16 mouse cellular contexts compared by ENCODE assay signal in the genomic region with DNA sequence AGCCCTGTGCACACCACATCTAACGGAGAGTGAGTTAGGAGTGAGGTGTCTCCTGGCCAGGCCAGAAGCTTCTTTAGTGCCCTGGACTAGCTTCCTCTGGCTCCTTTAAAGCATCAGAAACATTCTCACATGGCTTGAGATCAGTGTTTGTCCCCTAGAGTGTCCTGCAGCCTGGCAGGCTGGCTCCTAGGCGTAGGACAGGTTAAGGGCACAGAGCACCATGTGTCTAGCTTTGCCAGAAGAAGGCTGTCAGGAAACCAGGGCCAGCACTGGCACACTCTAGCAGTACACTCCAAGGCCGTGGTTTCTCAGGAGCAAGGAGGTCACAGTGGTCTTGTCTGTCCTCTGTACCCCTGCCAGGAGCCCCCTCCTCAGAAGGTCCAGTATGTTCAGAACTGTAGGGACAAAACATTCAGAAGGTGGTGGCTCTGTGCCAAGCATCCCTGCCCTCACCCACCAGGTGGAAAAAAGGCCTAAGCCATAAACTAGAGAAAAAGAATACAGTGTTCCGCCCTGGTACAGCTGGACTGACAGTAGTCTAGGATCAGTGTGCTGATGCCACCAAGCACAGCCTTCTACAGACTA. TPM values are rescaled to one million over a fixed set of nuclear protein-coding genes. Genes with fewer than 3 reads are reported as not detected.
A peak's percentile ranks its signal among the peaks of the same experiment; 100 is the strongest.
DNase-seq lines count a peak whose midpoint lies in the region; ATAC-seq lines count a peak whose summit lies in the region.
"Had no signal": no experiment of that assay in that cellular context is flagged by ENCODE, and none has a peak within 500 bp of the region (broad histone marks: within the 10 kb centered on the region; RNA-seq: fewer than 3 reads in every experiment).

No protein-coding gene starts in this region.

- no peak overlapping the region for H3K4me3 ChIP-seq in hindbrain, embryonic 10.5 days
- H3K4me3 ChIP-seq in hindbrain, embryonic 13.5 days = no peak overlapping the region
- H3K4me3 ChIP-seq in embryonic facial prominence, embryonic 10.5 days = no peak overlapping the region
- H3K4me3 ChIP-seq: erythroblast, embryonic 14.5 days; left cerebral cortex, adult 2 months; liver, embryonic 15.5 days had no signal

- peak; percentile 66 for DNase-seq in cerebellum, adult 9-11 months
- no peak for DNase-seq in cerebellum, adult 9-10 months
- DNase-seq in hindbrain, embryonic 10.5 days (ENCODE audit: low spot score) = no peak
- DNase-seq in brain, adult 2 months (ENCODE audit: low read depth, low spot score) = peak; percentile 60
- DNase-seq in embryonic facial prominence, embryonic 10.5 days (ENCODE audit: low spot score) = no peak
- DNase-seq in urinary bladder, adult 18-20 months (ENCODE audit: low spot score in 2 of 2) = no peak
- DNase-seq: adrenal gland, postnatal 36 days; heart, postnatal 36 days; kidney, postnatal 10 days had no signal

- H3K4me1 ChIP-seq in hindbrain, embryonic 10.5 days (replicated peaks) = 0 out of 2 replicates have a peak, but pooled peaks cover 28% of the 10 kb centered on the region
- H3K4me1 ChIP-seq in hindbrain, embryonic 13.5 days (replicated peaks) = peaks cover 11% of the 10 kb centered on the region
- H3K4me1 ChIP-seq in embryonic facial prominence, embryonic 10.5 days = peaks cover 38% of the 10 kb centered on the region

- no peaks in the 10 kb centered on the region for H3K9me3 ChIP-seq in hindbrain, embryonic 10.5 days
- no peaks in the 10 kb centered on the region for H3K9me3 ChIP-seq in hindbrain, embryonic 13.5 days
- H3K9me3 ChIP-seq in embryonic facial prominence, embryonic 10.5 days = no peaks in the 10 kb centered on the region
- H3K9me3 ChIP-seq: liver, embryonic 15.5 days had no signal

- ATAC-seq in hindbrain, embryonic 13.5 days (ENCODE audit: low FRiP score) = no peak
- ATAC-seq: intestine, postnatal 0 days; lung, postnatal 0 days; midbrain, embryonic 16.5 days had no signal

- H3K27ac ChIP-seq in hindbrain, embryonic 10.5 days = peak overlapping the region; percentile 5; the same call in 1 of the 2 replicates
- H3K27ac ChIP-seq in hindbrain, embryonic 13.5 days = no peak overlapping the region
- H3K27ac ChIP-seq in embryonic facial prominence, embryonic 10.5 days (replicated peaks) = peak overlapping the region; percentile 54; the same call in 1 of the 2 replicates
- H3K27ac ChIP-seq: left cerebral cortex, adult 2 months; liver, embryonic 15.5 days had no signal

- no peaks in the 10 kb centered on the region for H3K27me3 ChIP-seq in hindbrain, embryonic 10.5 days (ENCODE audit: insufficient read depth, poor library complexity, severe bottlenecking)
- no peaks in the 10 kb centered on the region for H3K27me3 ChIP-seq in hindbrain, embryonic 13.5 days
- peaks cover 5% of the 10 kb centered on the region; the same call in 1 of the 2 replicates for H3K27me3 ChIP-seq in embryonic facial prominence, embryonic 10.5 days (replicated peaks; ENCODE audit: low read depth, poor library complexity, severe bottlenecking)
- H3K27me3 ChIP-seq: liver, embryonic 15.5 days had no signal

- H3K36me3 ChIP-seq in hindbrain, embryonic 10.5 days = no peaks in the 10 kb centered on the region
- no peaks in the 10 kb centered on the region for H3K36me3 ChIP-seq in hindbrain, embryonic 13.5 days
- H3K36me3 ChIP-seq in embryonic facial prominence, embryonic 10.5 days (replicated peaks) = no peaks in the 10 kb centered on the region
- H3K36me3 ChIP-seq: liver, embryonic 15.5 days had no signal

- no peak overlapping the region for H3K4me2 ChIP-seq in hindbrain, embryonic 13.5 days
- H3K4me2 ChIP-seq: liver, embryonic 15.5 days had no signal

- no peak overlapping the region for H3K9ac ChIP-seq in hindbrain, embryonic 13.5 days
- H3K9ac ChIP-seq: liver, embryonic 15.5 days had no signal

- WGBS in hindbrain, embryonic 10.5 days = 87% methylated on average over 4 of the region's 4 CpGs
- 89% methylated on average over 4 of the region's 4 CpGs for WGBS in hindbrain, embryonic 13.5 days
- 83% methylated on average over 4 of the region's 4 CpGs for WGBS in embryonic facial prominence, embryonic 10.5 days

RNA-seq across cellular contexts. Expression of a gene that starts 15.4 kb away (rescaled TPM):
- polyA plus RNA-seq in hindbrain, embryonic 10.5 days (2016; fragmentation: Nextera tagmentation; extraction: Ambion mirVana) = 8.3 and 9.2 TPM in 2 replicates
- 7.4 and 9.1 TPM in 2 replicates for polyA plus RNA-seq in hindbrain, embryonic 13.5 days (2015; fragmentation: Nextera tagmentation; extraction: Ambion mirVana)
- 7.8 and 8.7 TPM in 2 replicates for polyA plus RNA-seq in embryonic facial prominence, embryonic 10.5 days (2016; fragmentation: Nextera tagmentation; extraction: Ambion mirVana)

Comparison
In these comparisons a context has a peak if more than half of its experiments do, and no peak if none do; other contexts are left out.
1. DNase-seq: peak in cerebellum, adult 9-11 months (single experiment) and brain, adult 2 months (single experiment); none in cerebellum, adult 9-10 months (single experiment), hindbrain, embryonic 10.5 days (single experiment), embryonic facial prominence, embryonic 10.5 days (single experiment) and urinary bladder, adult 18-20 months (0 of 2).